Mouse (Mus musculus) v-Abl transformed pro-B cells (cell line): ENCODE results near the gene Fancc.
"Not testable (repeated sequence)": the region's sequence is repeated elsewhere in the genome, so short reads cannot be mapped to it uniquely, and the experiment has no call there.

ENCODE experiments used
- in situ Hi-C, 2 experiments: fragments of 400-800 bp; cut with MboI; formaldehyde crosslinking; loops; one replicate each; pipeline ENCODE4 v1.15.1; 2025; ENCODE audit not compliant: unreplicated experiment in 2 of 2

The Fancc gene

GRCm38 (mm10) chr13:63330236-63330860 lies 166.7 kb downstream of the Fancc start:
- in situ Hi-C loops: loop anchor here (5.0 to 10.0 kb wide), 3 partner anchors 283 to 566 kb away; partner anchors contain the start of gene Platr25 (in 1 of the 2)

- in situ Hi-C loops: loop anchor here in 1 of 2 experiments (5.0 kb wide), 2 partner anchors 79 to 189 kb away; no protein-coding TSS in a partner anchor
Measured at GRCm38 (mm10) chr13:63326015-63326414, 171.1 kb downstream of the Fancc start.

GRCm38 (mm10) chr13:63324978-63325848 lies 171.9 kb downstream of the Fancc start:
- in situ Hi-C loops: loop anchor here (5.0 kb wide), 4 partner anchors 78 to 213 kb away; no protein-coding TSS in a partner anchor

- in situ Hi-C loops: loop anchor here in 1 of 2 experiments (5.0 kb wide), 2 partner anchors 82 to 212 kb away; no protein-coding TSS in a partner anchor
Measured at GRCm38 (mm10) chr13:63324311-63324710, 172.8 kb downstream of the Fancc start.

GRCm38 (mm10) chr13:63323286-63324075 lies 173.6 kb downstream of the Fancc start:
- in situ Hi-C loops: loop anchor here in 1 of 2 experiments (5.0 kb wide), 2 partner anchors 81 to 211 kb away; no protein-coding TSS in a partner anchor

GRCm38 (mm10) chr13:63322756-63323155 lies 174.3 kb downstream of the Fancc start:
- in situ Hi-C loops: loop anchor here in 1 of 2 experiments (5.0 kb wide), 2 partner anchors 80 to 210 kb away; no protein-coding TSS in a partner anchor

GRCm38 (mm10) chr13:63321689-63322088 lies 175.4 kb downstream of the Fancc start:
- in situ Hi-C loops: loop anchor here in 1 of 2 experiments (5.0 kb wide), 2 partner anchors 79 to 209 kb away; no protein-coding TSS in a partner anchor

GRCm38 (mm10) chr13:63319814-63320213 lies 177.3 kb downstream of the Fancc start:
- in situ Hi-C loops: loop anchor here in 1 of 2 experiments (5.0 kb wide), 2 partner anchors 78 to 208 kb away; no protein-coding TSS in a partner anchor

- in situ Hi-C loops: no loop called here
Measured at GRCm38 (mm10) chr13:63317681-63318104, 179.4 kb downstream of the Fancc start.

GRCm38 (mm10) chr13:63316407-63316806 lies 180.7 kb downstream of the Fancc start:
- in situ Hi-C loops: no loop called here

GRCm38 (mm10) chr13:63315777-63316176 lies 181.3 kb downstream of the Fancc start:
- in situ Hi-C loops: no loop called here

GRCm38 (mm10) chr13:63315111-63315510 lies 182.0 kb downstream of the Fancc start:
- in situ Hi-C loops: not testable (repeated sequence)

GRCm38 (mm10) chr13:63314608-63314920 lies 182.5 kb downstream of the Fancc start:
- in situ Hi-C loops: no loop called here

GRCm38 (mm10) chr13:63313748-63314607 lies 183.1 kb downstream of the Fancc start:
- in situ Hi-C loops: no loop called here

- in situ Hi-C loops: no loop called here
Measured at GRCm38 (mm10) chr13:63313247-63313646, 183.8 kb downstream of the Fancc start.

GRCm38 (mm10) chr13:63311156-63311555 lies 185.9 kb downstream of the Fancc start:
- in situ Hi-C loops: no loop called here

GRCm38 (mm10) chr13:63309563-63309962 lies 187.5 kb downstream of the Fancc start:
- in situ Hi-C loops: no loop called here

- in situ Hi-C loops: no loop called here
Measured at GRCm38 (mm10) chr13:63306768-63307167, 190.3 kb downstream of the Fancc start.
